Mouse (Mus musculus) gastrocnemius, postnatal 4 days (tissue): ENCODE results near the gene Otx2. TPM values are rescaled to one million over a fixed set of nuclear protein-coding genes. Genes with fewer than 3 reads are reported as not detected.

ENCODE experiments used
- total RNA-seq, 2 experiments: library from RNA; stranded (reverse); gene quantifications; 2 replicates each; pipeline ENCODE4 v1.2.3; 2021

Gene Otx2
- total RNA-seq, 2 experiments from 2014 or later: not detected

Other genes starting within 250 kb of the Otx2 start
- 10 to 100 TPM; 15.3 to 16.1 TPM for gene Tmem260, start 227.7 kb downstream of the Otx2 start, total RNA-seq